Mouse (Mus musculus): ENCODE data around the gene Coro1a. TPM values are rescaled to one million over a fixed set of nuclear protein-coding genes. Genes with fewer than 3 reads are reported as not detected.

Coro1a gene
- polyA plus RNA-seq, 1 experiment from 2014 or later = 59.5 TPM

- Histone ChIP-seq H3K4me3 (peak overlapping the region; percentile 78), H3K27ac (peak overlapping the region; percentile 90; the same call in 1 of the 2 replicates), H3K27me3 (ENCODE audit: insufficient read depth, poor library complexity, severe bottlenecking) (peaks cover 52% of the 10 kb centered on the region), H3K36me3 (peaks cover 23% of the 10 kb centered on the region), H3K4me1 (replicated peaks) (peaks cover 62% of the 10 kb centered on the region), H3K9me3 (no peaks in the 10 kb centered on the region)
- no peak for DNase-seq (ENCODE audit: low spot score)
- WGBS = 87% methylated on average over 12 of the region's 12 CpGs
These were observed 4.5 kb downstream of the Coro1a start for GRCm38 (mm10) chr7:126702861-126703756.

- Histone ChIP-seq H3K9me3 (no peaks in the 10 kb centered on the region), H3K4me1 (replicated peaks) (peaks cover 66% of the 10 kb centered on the region), H3K4me3 (no peak overlapping the region), H3K27me3 (ENCODE audit: insufficient read depth, poor library complexity, severe bottlenecking) (peaks cover 52% of the 10 kb centered on the region), H3K36me3 (peaks cover 31% of the 10 kb centered on the region), H3K27ac (no peak overlapping the region)
- no peak for DNase-seq (ENCODE audit: low spot score)
- WGBS = 80% methylated on average over 6 of the region's 6 CpGs
These were observed 5.2 kb downstream of the Coro1a start for GRCm38 (mm10) chr7:126702358-126702757.

- Histone ChIP-seq H3K27ac (peak overlapping the region; percentile 23; the same call in 1 of the 2 replicates), H3K27me3 (ENCODE audit: insufficient read depth, poor library complexity, severe bottlenecking) (peaks cover 52% of the 10 kb centered on the region), H3K4me3 (peak overlapping the region; percentile 29; the same call in 1 of the 2 replicates), H3K9me3 (no peaks in the 10 kb centered on the region), H3K4me1 (replicated peaks) (peaks cover 72% of the 10 kb centered on the region), H3K36me3 (peaks cover 36% of the 10 kb centered on the region)
- no peak for DNase-seq (ENCODE audit: low spot score)
- WGBS = 56% methylated on average over 24 of the region's 24 CpGs
These were observed 5.8 kb downstream of the Coro1a start for GRCm38 (mm10) chr7:126701559-126702357.

- WGBS = under 1% methylated on average over 11 of the region's 11 CpGs
- H3K4me1 ChIP-seq (replicated peaks) = peaks cover 79% of the 10 kb centered on the region
- H3K27ac ChIP-seq = 0 out of 2 replicates have a peak overlapping the region, but pooled peaks have one; percentile 23
These were observed 6.5 kb downstream of the Coro1a start for GRCm38 (mm10) chr7:126701070-126701469.

GRCm38 (mm10) chr7:126700063-126701015 lies 7.2 kb downstream of the Coro1a start:
- Histone ChIP-seq H3K27me3 (ENCODE audit: insufficient read depth, poor library complexity, severe bottlenecking) (peaks cover 39% of the 10 kb centered on the region), H3K4me1 (replicated peaks) (peaks cover 76% of the 10 kb centered on the region), H3K4me3 (peak overlapping the region; percentile 29; the same call in 1 of the 2 replicates), H3K9me3 (no peaks in the 10 kb centered on the region), H3K36me3 (peaks cover 36% of the 10 kb centered on the region), H3K27ac (no peak overlapping the region)
- no peak for DNase-seq (ENCODE audit: low spot score)
- 83% methylated on average over 25 of the region's 25 CpGs for WGBS

More at GRCm38 (mm10) chr7:126701070-126701469, 6.5 kb downstream of the Coro1a start:
- no peaks in the 10 kb centered on the region for H3K9me3 ChIP-seq
- H3K4me3 ChIP-seq = peak overlapping the region; percentile 29; the same call in 1 of the 2 replicates
- peak; percentile 88 for DNase-seq (ENCODE audit: low spot score)
- peaks cover 46% of the 10 kb centered on the region for H3K27me3 ChIP-seq (ENCODE audit: insufficient read depth, poor library complexity, severe bottlenecking)
- peaks cover 36% of the 10 kb centered on the region for H3K36me3 ChIP-seq

GRCm38 (mm10) chr7:126697838-126698237 lies 9.7 kb downstream of the Coro1a start:
- H3K9me3 ChIP-seq = no peaks in the 10 kb centered on the region
- H3K4me3 ChIP-seq = no peak overlapping the region
- peaks cover 67% of the 10 kb centered on the region for H3K4me1 ChIP-seq (replicated peaks)
- H3K27me3 ChIP-seq (ENCODE audit: insufficient read depth, poor library complexity, severe bottlenecking) = peaks cover 14% of the 10 kb centered on the region
- peaks cover 36% of the 10 kb centered on the region for H3K36me3 ChIP-seq
- no peak for DNase-seq (ENCODE audit: low spot score)
- WGBS = 96% methylated on average over 8 of the region's 8 CpGs
- H3K27ac ChIP-seq = no peak overlapping the region

GRCm38 (mm10) chr7:126696886-126697285 lies 10.7 kb downstream of the Coro1a start:
- peaks cover 58% of the 10 kb centered on the region for H3K4me1 ChIP-seq (replicated peaks)
- 79% methylated on average over 3 of the region's 3 CpGs for WGBS

GRCm38 (mm10) chr7:126696303-126696702 lies 11.3 kb downstream of the Coro1a start:
- Histone ChIP-seq H3K4me1 (replicated peaks) (peaks cover 52% of the 10 kb centered on the region), H3K4me3 (peak overlapping the region; percentile 93), H3K27me3 (ENCODE audit: insufficient read depth, poor library complexity, severe bottlenecking) (no peaks in the 10 kb centered on the region), H3K9me3 (no peaks in the 10 kb centered on the region), H3K27ac (peak overlapping the region; percentile 97), H3K36me3 (peaks cover 52% of the 10 kb centered on the region)
- DNase-seq (ENCODE audit: low spot score) = no peak
- 5% methylated on average over 17 of the region's 17 CpGs for WGBS

More at GRCm38 (mm10) chr7:126696886-126697285, 10.7 kb downstream of the Coro1a start:
- Histone ChIP-seq H3K4me3 (peak overlapping the region; percentile 93), H3K27me3 (ENCODE audit: insufficient read depth, poor library complexity, severe bottlenecking) (peaks cover 5% of the 10 kb centered on the region), H3K27ac (0 out of 2 replicates have a peak overlapping the region, but pooled peaks have one; percentile 97), H3K36me3 (peaks cover 46% of the 10 kb centered on the region), H3K9me3 (no peaks in the 10 kb centered on the region)
- DNase-seq (ENCODE audit: low spot score) = no peak

- H3K27me3 ChIP-seq (ENCODE audit: insufficient read depth, poor library complexity, severe bottlenecking) = no peaks in the 10 kb centered on the region
- peak within 1 kb of the TSS; percentile 97 for H3K27ac ChIP-seq
- peaks cover 47% of the 10 kb centered on the region for H3K4me1 ChIP-seq (replicated peaks)
- under 1% methylated on average over 40 of the region's 40 CpGs for WGBS
- peaks cover 57% of the 10 kb centered on the region for H3K36me3 ChIP-seq
- H3K9me3 ChIP-seq = no peaks in the 10 kb centered on the region
- DNase-seq (ENCODE audit: low spot score) = peak; percentile 97
- H3K4me3 ChIP-seq = peak within 1 kb of the TSS; percentile 93
These were observed 11.9 kb downstream of the Coro1a start, which contains the start of gene Slx1b for GRCm38 (mm10) chr7:126695631-126696207. Gene Slx1b (minus strand): TSS chr7:126695784.

- H3K4me1 ChIP-seq (replicated peaks) = peaks cover 42% of the 10 kb centered on the region
- H3K27me3 ChIP-seq (ENCODE audit: insufficient read depth, poor library complexity, severe bottlenecking) = no peaks in the 10 kb centered on the region
- WGBS = under 1% methylated on average over 31 of the region's 31 CpGs
- peak within 1 kb of the TSS; percentile 93 for H3K4me3 ChIP-seq
- peak within 1 kb of the TSS; percentile 97 for H3K27ac ChIP-seq
- H3K36me3 ChIP-seq = peaks cover 57% of the 10 kb centered on the region
- no peaks in the 10 kb centered on the region for H3K9me3 ChIP-seq
- no peak for DNase-seq (ENCODE audit: low spot score)
These were observed 12.4 kb downstream of the Coro1a start, which contains the start of gene Bola2 for GRCm38 (mm10) chr7:126695210-126695611. Gene Bola2 (plus strand): TSS chr7:126695401.

- 28% methylated on average over 10 of the region's 10 CpGs for WGBS
- H3K36me3 ChIP-seq = peaks cover 57% of the 10 kb centered on the region
- DNase-seq (ENCODE audit: low spot score) = peak; percentile 18
- no peaks in the 10 kb centered on the region for H3K27me3 ChIP-seq (ENCODE audit: insufficient read depth, poor library complexity, severe bottlenecking)
- H3K4me3 ChIP-seq = peak overlapping the region; percentile 93
- H3K9me3 ChIP-seq = no peaks in the 10 kb centered on the region
- H3K27ac ChIP-seq = peak overlapping the region; percentile 97
- peaks cover 35% of the 10 kb centered on the region for H3K4me1 ChIP-seq (replicated peaks)
These were observed 13.0 kb downstream of the Coro1a start for GRCm38 (mm10) chr7:126694441-126695051.

Measured in hindbrain, embryonic 10.5 days (tissue).